Mouse (Mus musculus) MEL (cell line): ENCODE measurements around the gene Slc25a15. TPM values are rescaled to one million over a fixed set of nuclear protein-coding genes. Genes with fewer than 3 reads are reported as not detected.

ENCODE experiments used
- DNase-seq: peaks from one replicate; pipeline ENCODE4 v3.0.0; 2011; ENCODE audit warnings: low read depth, low spot score
- H3K27ac ChIP-seq: 2 replicates; pipeline ENCODE4 v1.5.1; 2012; ENCODE audit warnings: low read depth, mild to moderate bottlenecking, control low read depth, low read length, moderate library complexity; ENCODE audit not compliant: control insufficient read depth
- H3K27me3 ChIP-seq, 2 experiments: fragments of 150-350 bp in 1 of 2; sonication (generic) in 1 of 2; 2 replicates each; pipeline ENCODE4 v1.6.1; 2012; ENCODE audit warnings: low read length in 2 of 2, mild to moderate bottlenecking in 2 of 2, improper control_type of control experiment in 1 of 2, moderate library complexity in 1 of 2; ENCODE audit not compliant: insufficient read depth in 2 of 2, control insufficient read depth in 1 of 2
- H3K36me3 ChIP-seq, 2 experiments: 2 replicates each; pipeline ENCODE4 v1.6.1; 2012 to 2014; ENCODE audit warnings: low read length in 2 of 2, improper control_type of control experiment in 1 of 2, inconsistent platforms in 1 of 2, mild to moderate bottlenecking in 1 of 2; ENCODE audit not compliant: insufficient read depth in 2 of 2, control insufficient read depth in 1 of 2
- H3K4me1 ChIP-seq, 2 experiments: fragments of 150-350 bp in 1 of 2; sonication (generic) in 1 of 2; 2 replicates each; pipeline ENCODE4 v1.6.1; 2012; ENCODE audit warnings: low read length in 2 of 2, improper control_type of control experiment in 1 of 2, mild to moderate bottlenecking in 1 of 2; ENCODE audit not compliant: insufficient read depth in 2 of 2, control insufficient read depth in 1 of 2
- H3K4me3 ChIP-seq, 2 experiments: fragments of 150-350 bp in 1 of 2; sonication (generic) in 1 of 2; 2 replicates each; pipeline ENCODE4 v1.5.1; 2012; ENCODE audit warnings: low read depth in 2 of 2, low read length in 2 of 2, mild to moderate bottlenecking in 2 of 2, moderate library complexity in 2 of 2, control low read depth in 1 of 2, improper control_type of control experiment in 1 of 2; ENCODE audit not compliant: control insufficient read depth in 1 of 2, insufficient read depth in 1 of 2
- H3K79me2 ChIP-seq: 2 replicates; pipeline ENCODE4 v1.6.1; 2012; ENCODE audit warnings: mild to moderate bottlenecking, low read length, moderate library complexity; ENCODE audit not compliant: control insufficient read depth, poor library complexity, insufficient read depth
- H3K9ac ChIP-seq: 2 replicates; pipeline ENCODE4 v1.6.1; 2012; ENCODE audit warnings: low read depth, mild to moderate bottlenecking, control low read depth, low read length, moderate library complexity; ENCODE audit not compliant: control insufficient read depth, poor library complexity, severe bottlenecking
- H3K9me3 ChIP-seq: fragments of 150-350 bp; sonication (generic); replicated peaks from 2 replicates; pipeline ENCODE4 v1.6.1; 2012; ENCODE audit warnings: mild to moderate bottlenecking, low read length, improper control_type of control experiment, moderate library complexity; ENCODE audit not compliant: insufficient read depth
- BHLHE40 ChIP-seq: IDR thresholded peaks from 2 replicates; pipeline ENCODE4 v1.6.1; 2012; ENCODE audit warnings: low read depth, mild to moderate bottlenecking, inconsistent platforms, low read length, improper control_type of control experiment, borderline replicate concordance
- CHD1 ChIP-seq: IDR thresholded peaks from 2 replicates; pipeline ENCODE4 v1.6.1; 2012; ENCODE audit warnings: low read depth, mild to moderate bottlenecking, inconsistent platforms, low read length, improper control_type of control experiment
- CTCF ChIP-seq, 3 experiments: IDR thresholded peaks in 2 of 3; conservative IDR thresholded peaks in 1 of 3; 2 replicates each; pipeline ENCODE4 v1.5.1; 2011 to 2012; ENCODE audit warnings: low read length in 3 of 3, low read depth in 2 of 3, mild to moderate bottlenecking in 2 of 3, improper control_type of control experiment in 1 of 3, inconsistent platforms in 1 of 3, mixed read lengths in 1 of 3, moderate library complexity in 1 of 3; ENCODE audit not compliant: control insufficient read depth in 1 of 3, insufficient read depth in 1 of 3, poor library complexity in 1 of 3, severe bottlenecking in 1 of 3
- E2F4 ChIP-seq: IDR thresholded peaks from 2 replicates; pipeline ENCODE4 v1.6.1; 2011; ENCODE audit warnings: low read depth, low read length, improper control_type of control experiment, borderline replicate concordance
- EP300 ChIP-seq, 2 experiments: IDR thresholded peaks; 2 replicates each; pipeline ENCODE4 v1.6.1; 2011; ENCODE audit warnings: improper control_type of control experiment in 2 of 2, low read length in 2 of 2, low read depth in 1 of 2, mild to moderate bottlenecking in 1 of 2
- ETS1 ChIP-seq: IDR thresholded peaks from 2 replicates; pipeline ENCODE4 v1.6.1; 2012; ENCODE audit warnings: low read depth, mild to moderate bottlenecking, inconsistent platforms, low read length, improper control_type of control experiment, moderate library complexity
- GABPA ChIP-seq: IDR thresholded peaks from 2 replicates; pipeline ENCODE4 v1.6.1; 2012; ENCODE audit warnings: low read depth, mild to moderate bottlenecking, inconsistent platforms, low read length, improper control_type of control experiment, moderate library complexity
- GATA1 ChIP-seq: IDR thresholded peaks from 2 replicates; pipeline ENCODE4 v1.6.1; 2011; ENCODE audit warnings: low read depth, low read length, improper control_type of control experiment
- HCFC1 ChIP-seq: IDR thresholded peaks from 2 replicates; pipeline ENCODE4 v1.6.1; 2012; ENCODE audit warnings: low read depth, mild to moderate bottlenecking, inconsistent platforms, low read length, improper control_type of control experiment, moderate library complexity
- JUND ChIP-seq: IDR thresholded peaks from 2 replicates; pipeline ENCODE4 v1.6.1; 2011; ENCODE audit warnings: low read depth, mild to moderate bottlenecking, improper control_type of control experiment, low read length
- KAT2A ChIP-seq: conservative IDR thresholded peaks from 2 replicates; pipeline ENCODE4 v1.6.1; 2012; ENCODE audit warnings: low read depth, low read length, improper control_type of control experiment, inconsistent platforms
- MAFK ChIP-seq: IDR thresholded peaks from 2 replicates; pipeline ENCODE4 v1.6.1; 2011; ENCODE audit warnings: low read depth, mild to moderate bottlenecking, low read length, improper control_type of control experiment, borderline replicate concordance
- MAX ChIP-seq: IDR thresholded peaks from 2 replicates; pipeline ENCODE4 v1.6.1; 2011; ENCODE audit warnings: low read length, improper control_type of control experiment
- MAZ ChIP-seq: IDR thresholded peaks from 2 replicates; pipeline ENCODE4 v1.6.1; 2012; ENCODE audit warnings: low read depth, mild to moderate bottlenecking, inconsistent platforms, low read length, improper control_type of control experiment
- MEF2A ChIP-seq: IDR thresholded peaks from 2 replicates; pipeline ENCODE4 v1.6.1; 2014; ENCODE audit warnings: low read depth, mild to moderate bottlenecking, inconsistent platforms, low read length, improper control_type of control experiment; ENCODE audit not compliant: poor library complexity, insufficient replicate concordance, severe bottlenecking; ENCODE audit errors: extremely low read depth
- MXI1 ChIP-seq: IDR thresholded peaks from 2 replicates; pipeline ENCODE4 v1.6.1; 2011; ENCODE audit warnings: mild to moderate bottlenecking, low read depth, low read length, improper control_type of control experiment
- MYB ChIP-seq: IDR thresholded peaks from 2 replicates; pipeline ENCODE4 v1.6.1; 2011; ENCODE audit warnings: mild to moderate bottlenecking, low read depth, low read length, improper control_type of control experiment
- MYC ChIP-seq: IDR thresholded peaks from 2 replicates; pipeline ENCODE4 v1.6.1; 2011; ENCODE audit warnings: low read depth, mild to moderate bottlenecking, low read length, improper control_type of control experiment, moderate library complexity
- NELFE ChIP-seq: IDR thresholded peaks from 2 replicates; pipeline ENCODE4 v1.6.1; 2011; ENCODE audit warnings: low read depth, low read length, improper control_type of control experiment
- NRF1 ChIP-seq: IDR thresholded peaks from 2 replicates; pipeline ENCODE4 v1.6.1; 2014; ENCODE audit warnings: low read depth, mild to moderate bottlenecking, inconsistent platforms, low read length, improper control_type of control experiment, moderate library complexity; ENCODE audit not compliant: poor library complexity, insufficient read depth, severe bottlenecking
- POLR2A ChIP-seq, 2 experiments: IDR thresholded peaks; 2 replicates each; pipeline ENCODE4 v1.6.1; 2011 to 2012; ENCODE audit warnings: low read length in 2 of 2, mild to moderate bottlenecking in 2 of 2, control low read depth in 1 of 2, improper control_type of control experiment in 1 of 2, low read depth in 1 of 2, moderate library complexity in 1 of 2; ENCODE audit not compliant: control insufficient read depth in 1 of 2, insufficient read depth in 1 of 2, poor library complexity in 1 of 2
- POLR2AphosphoS2 ChIP-seq: IDR thresholded peaks from 2 replicates; pipeline ENCODE4 v1.6.1; 2011; ENCODE audit warnings: low read length, improper control_type of control experiment
- POLR2AphosphoS5 ChIP-seq: IDR thresholded peaks from 2 replicates; pipeline ENCODE4 v1.6.1; 2012; ENCODE audit warnings: low read depth, borderline replicate concordance, mild to moderate bottlenecking, inconsistent platforms, low read length, moderate library complexity, mixed read lengths
- RAD21 ChIP-seq: IDR thresholded peaks from 2 replicates; pipeline ENCODE4 v1.6.1; 2011; ENCODE audit warnings: mild to moderate bottlenecking, low read depth, low read length, improper control_type of control experiment
- RCOR1 ChIP-seq: IDR thresholded peaks from 2 replicates; pipeline ENCODE4 v1.6.1; 2012; ENCODE audit warnings: low read depth, mild to moderate bottlenecking, inconsistent platforms, low read length, improper control_type of control experiment
- SIN3A ChIP-seq: IDR thresholded peaks from 2 replicates; pipeline ENCODE4 v1.6.1; 2012; ENCODE audit warnings: low read length, improper control_type of control experiment, inconsistent platforms
- SMC3 ChIP-seq: IDR thresholded peaks from 2 replicates; pipeline ENCODE4 v1.6.1; 2011; ENCODE audit warnings: low read depth, low read length, improper control_type of control experiment
- TAL1 ChIP-seq: IDR thresholded peaks from 2 replicates; pipeline ENCODE4 v1.6.1; 2012; ENCODE audit warnings: mild to moderate bottlenecking, inconsistent platforms, low read length, moderate library complexity, mixed read lengths
- TBP ChIP-seq: IDR thresholded peaks from 2 replicates; pipeline ENCODE4 v1.8.0; 2011; ENCODE audit warnings: low read depth, low read length, improper control_type of control experiment
- TCF12 ChIP-seq: IDR thresholded peaks from 2 replicates; pipeline ENCODE4 v1.6.1; 2014; ENCODE audit warnings: low read depth, mild to moderate bottlenecking, inconsistent platforms, low read length, improper control_type of control experiment, moderate library complexity
- UBTF ChIP-seq: IDR thresholded peaks from 2 replicates; pipeline ENCODE4 v1.6.1; 2012; ENCODE audit warnings: low read depth, mild to moderate bottlenecking, inconsistent platforms, low read length, improper control_type of control experiment, moderate library complexity, borderline replicate concordance; ENCODE audit not compliant: insufficient read depth
- USF1 ChIP-seq: IDR thresholded peaks from 2 replicates; pipeline ENCODE4 v1.6.1; 2014; ENCODE audit warnings: low read depth, mild to moderate bottlenecking, inconsistent platforms, low read length, improper control_type of control experiment, moderate library complexity
- USF2 ChIP-seq, 2 experiments: IDR thresholded peaks; 2 replicates each; pipeline ENCODE4 v1.6.1; 2011 to 2012; ENCODE audit warnings: improper control_type of control experiment in 2 of 2, low read length in 2 of 2, borderline replicate concordance in 1 of 2, inconsistent platforms in 1 of 2, low read depth in 1 of 2, mild to moderate bottlenecking in 1 of 2; ENCODE audit not compliant: insufficient read depth in 1 of 2
- ZC3H11A ChIP-seq: IDR thresholded peaks from 2 replicates; pipeline ENCODE4 v1.6.1; 2012; ENCODE audit warnings: low read depth, mild to moderate bottlenecking, inconsistent platforms, low read length, improper control_type of control experiment
- ZKSCAN1 ChIP-seq: IDR thresholded peaks from 2 replicates; pipeline ENCODE4 v1.6.1; 2012; ENCODE audit warnings: low read depth, mild to moderate bottlenecking, inconsistent platforms, low read length, improper control_type of control experiment, moderate library complexity
- ZMIZ1 ChIP-seq: IDR thresholded peaks from 2 replicates; pipeline ENCODE4 v1.6.1; 2012; ENCODE audit warnings: low read depth, mild to moderate bottlenecking, inconsistent platforms, low read length, improper control_type of control experiment, moderate library complexity
- ZNF384 ChIP-seq: IDR thresholded peaks from 2 replicates; pipeline ENCODE4 v1.6.1; 2012; ENCODE audit warnings: low read depth, mild to moderate bottlenecking, inconsistent platforms, low read length, improper control_type of control experiment
- polyA plus RNA-seq, 2 experiments: library from polyadenylated mRNA; stranded (reverse) in 1 of 2; unstranded in 1 of 2; fragments of >175 nt in 1 of 2; fragments of >200 nt in 1 of 2; gene quantifications; 2 replicates each; pipeline versions ENCODE4 v1.2.1 to v1.2.4; 2012; ENCODE audit warnings: low replicate concordance in 2 of 2, low read depth in 1 of 2; ENCODE audit not compliant: insufficient read length in 2 of 2, insufficient read depth in 1 of 2, missing spikeins in 1 of 2
- total RNA-seq: library from RNA; depleted of rRNA; stranded (reverse); fragments of 300-350 nt; gene quantifications from 2 replicates; pipeline ENCODE4 v1.2.3, GENCODE M21; 2012

Gene Slc25a15
- total and polyA plus RNA-seq, 3 experiments = 11.4 to 21.7 TPM; not detected in 1

DNA sequence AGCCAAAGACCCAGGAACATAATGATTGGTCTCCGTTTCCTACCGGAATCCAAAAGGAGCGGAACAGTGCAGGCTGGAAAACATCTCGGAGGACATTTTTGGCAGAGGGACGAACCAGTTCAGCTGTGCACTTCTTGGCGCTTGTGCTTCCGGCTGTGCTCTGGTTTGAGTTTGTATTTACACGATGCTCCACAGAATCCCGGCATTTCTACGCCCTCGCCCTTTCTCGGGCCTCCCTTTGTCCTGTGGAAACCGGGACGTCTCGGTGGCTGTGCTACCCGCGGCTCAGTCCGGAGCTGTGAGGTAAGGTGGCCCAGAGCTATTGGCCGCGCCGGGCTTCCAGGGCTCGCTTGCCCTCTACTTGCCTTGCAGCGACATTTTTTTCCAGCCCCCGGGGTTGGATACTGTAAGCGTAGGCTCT is 12.9 kb upstream of the Slc25a15 start, which contains the start of gene Mrps31:
TSS of gene Mrps31 (plus strand) at position 80 of the 421 bp plus-strand sequence.
- H3K36me3 ChIP-seq = peaks cover 0 to 18% of the 10 kb centered on the region in 2 experiments
- DNase-seq = peak; percentile 97
- H3K4me1 ChIP-seq = peaks cover 4 to 10% of the 10 kb centered on the region in 2 experiments; a peak in 3 of 4 replicates
- H3K79me2 ChIP-seq = peaks cover 19% of the 10 kb centered on the region
- H3K4me3 ChIP-seq = peak within 1 kb of the TSS; percentile 69 to 98
- no peaks in the 10 kb centered on the region for H3K27me3 ChIP-seq
- peak within 1 kb of the TSS; percentile 92 for H3K9ac ChIP-seq
- peak within 1 kb of the TSS; percentile 58 for H3K27ac ChIP-seq
- H3K9me3 ChIP-seq = no peaks in the 10 kb centered on the region
- TF ChIP-seq RAD21 (no peak), CHD1 (no peak), MEF2A (no peak), TBP (peak; percentile 96), UBTF (no peak), CTCF (IDR thresholded peaks at IDR 0.05 in 2 of 3, conservative IDR thresholded peaks at IDR 0.05 in 1 of 3; ENCODE audit: control insufficient read depth in 1 of 3, insufficient read depth in 1 of 3, low read depth in 2 of 3, low read length in 3 of 3, poor library complexity in 1 of 3, severe bottlenecking in 1 of 3) (no peak), KAT2A (peak; percentile 77), SIN3A (peak; percentile 98), TAL1 (no peak), GABPA (no peak), MAZ (peak; percentile 78), GATA1 (peak; percentile 31; the same call in 1 of the 2 replicates), MYB (no peak), MAX (peak; percentile 77), ZMIZ1 (no peak), NRF1 (no peak; the same call in 1 of the 2 replicates), EP300 (IDR thresholded peaks at IDR 0.05; ENCODE audit: low read depth in 1 of 2, low read length in 2 of 2) (peak in 1 of 2 experiments; percentile 50; a peak in 1 of 4 replicates), POLR2A (IDR thresholded peaks at IDR 0.05; ENCODE audit: control insufficient read depth in 1 of 2, insufficient read depth in 1 of 2, low read depth in 1 of 2, low read length in 2 of 2, poor library complexity in 1 of 2) (peak; percentile 64 to 89; a peak in 3 of 4 replicates), ETS1 (peak; percentile 75; the same call in 1 of the 2 replicates), USF2 (IDR thresholded peaks at IDR 0.05; ENCODE audit: borderline replicate concordance in 1 of 2, insufficient read depth in 1 of 2, low read depth in 1 of 2, low read length in 2 of 2) (no peak), USF1 (0 out of 2 replicates have a peak, but pooled peaks have one; percentile 33), ZC3H11A (no peak), MYC (peak; percentile 94), NELFE (peak; percentile 78), SMC3 (0 out of 2 replicates have a peak, but pooled peaks have one; percentile 16), BHLHE40 (no peak), RCOR1 (peak; percentile 49; the same call in 1 of the 2 replicates), E2F4 (peak; percentile 84), MXI1 (peak; percentile 93), HCFC1 (peak; percentile 96), ZKSCAN1 (no peak), POLR2AphosphoS5 (no peak), JUND (peak; percentile 83; the same call in 1 of the 2 replicates), MAFK (no peak), ZNF384 (no peak), TCF12 (peak; percentile 78), POLR2AphosphoS2 (peak; percentile 55; the same call in 1 of the 2 replicates)
